Mouse (Mus musculus) small intestine, adult 10 weeks (tissue): ENCODE results near the gene Spa17. TPM values are rescaled to one million over a fixed set of nuclear protein-coding genes. Genes with fewer than 3 reads are reported as not detected.

Source experiments
- polyA plus RNA-seq: library from polyadenylated mRNA; stranded (reverse); fragments of 350-450 nt; fragmentation: Illumina TruSeq; extraction: RNeasy Lipid Tissue Mini Kit (QIAGEN cat#74804); gene quantifications from one replicate; pipeline ENCODE4 v1.2.3, GENCODE M21; 2014; ENCODE audit warnings: low replicate concordance

The Spa17 gene
- polyA plus RNA-seq: 12.0 TPM

GRCm38 (mm10) chr9:37613182-37613910 is at the start of gene Spa17:
TSS of gene Spa17 (minus strand) at chr9:37613722.

GRCm38 (mm10) chr9:37656931-37657481 is 43.5 kb upstream of the Spa17 start, which contains the start of gene Tbrg1:
TSS of gene Tbrg1 (minus strand) at chr9:37657312.

GRCm38 (mm10) chr9:37554838-37555748 is 58.4 kb downstream of the Spa17 start, which contains the start of gene Siae:
TSS of gene Siae (plus strand) at chr9:37555698.

Other genes starting within 250 kb of the Spa17 start
- gene Hepacam, start 246.4 kb downstream of the Spa17 start, polyA plus RNA-seq: not detected
- 0.41 TPM for gene Robo4, start 211.8 kb downstream of the Spa17 start, polyA plus RNA-seq
- not detected for gene Robo3, start 180.5 kb downstream of the Spa17 start, polyA plus RNA-seq
- 42.6 TPM for gene Msantd2, start 124.4 kb downstream of the Spa17 start, polyA plus RNA-seq
- 2.2 TPM for gene Esam, start 85.6 kb downstream of the Spa17 start, polyA plus RNA-seq
- gene Vsig2, start 74.5 kb downstream of the Spa17 start, polyA plus RNA-seq: 2.5 TPM
- gene Nrgn, start 60.8 kb downstream of the Spa17 start, polyA plus RNA-seq: not detected
- 43.5 TPM for gene Siae, start 58.0 kb downstream of the Spa17 start, polyA plus RNA-seq
- 25.2 TPM for gene Tbrg1, start 43.6 kb upstream of the Spa17 start, polyA plus RNA-seq
- gene Panx3, start 55.5 kb upstream of the Spa17 start, polyA plus RNA-seq: not detected
- not detected for gene Olfr160, start 102.5 kb upstream of the Spa17 start, polyA plus RNA-seq
- gene Olfr874, start 131.4 kb upstream of the Spa17 start, polyA plus RNA-seq: not detected
- not detected for gene Olfr875, start 158.1 kb upstream of the Spa17 start, polyA plus RNA-seq
- gene Olfr876, start 189.3 kb upstream of the Spa17 start, polyA plus RNA-seq: not detected
- not detected for gene Olfr877, start 240.5 kb upstream of the Spa17 start, polyA plus RNA-seq